Mouse (Mus musculus): ENCODE measurements around the gene 1600014C10Rik. TPM values are rescaled to one million over a fixed set of nuclear protein-coding genes. Genes with fewer than 3 reads are reported as not detected.

The 1600014C10Rik gene
- polyA plus RNA-seq, 1 experiment from 2014 or later: 16.6 TPM

DNA sequence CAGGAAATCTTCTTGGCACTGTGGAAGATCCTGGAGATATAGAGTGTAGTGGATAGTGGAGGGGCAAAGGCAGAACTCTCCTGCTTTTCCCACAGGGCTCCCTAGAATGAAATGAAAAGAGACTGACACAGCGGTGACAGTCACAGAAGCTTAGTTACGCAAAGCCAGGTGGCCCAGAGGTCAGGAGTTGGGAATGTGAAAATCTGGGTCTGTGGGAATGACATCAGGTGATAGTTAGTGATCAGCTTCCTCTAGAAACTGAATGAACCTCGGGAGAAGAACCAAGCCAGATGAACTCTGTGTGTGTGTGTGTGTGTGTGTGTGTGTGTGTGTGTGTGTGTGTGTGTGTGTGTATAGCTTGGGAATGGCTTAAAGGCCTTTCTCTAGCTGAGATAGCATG lies 26.0 kb downstream of the 1600014C10Rik start:
- Histone ChIP-seq H3K36me3 (ENCODE audit: control insufficient read depth, insufficient read depth, low read length) (no peaks in the 10 kb centered on the region), H3K9me3 (ENCODE audit: control insufficient read depth, low read length) (no peaks in the 10 kb centered on the region), H3K4me1 (ENCODE audit: control insufficient read depth, insufficient read depth, low read length) (peaks cover 8% of the 10 kb centered on the region; the same call in 1 of the 2 replicates), H3K4me3 (ENCODE audit: low read length) (no peak overlapping the region), H3K4me2 (ENCODE audit: low read depth, low read length) (no peak overlapping the region), H3K27me3 (replicated peaks; ENCODE audit: control insufficient read depth, insufficient read depth, low read length) (no peaks in the 10 kb centered on the region), H3K9ac (ENCODE audit: low read depth, low read length) (no peak overlapping the region), H3K27ac (ENCODE audit: low read length) (no peak overlapping the region)
- WGBS: 66% methylated on average over 3 of the region's 3 CpGs
- ATAC-seq: no peak

DNA sequence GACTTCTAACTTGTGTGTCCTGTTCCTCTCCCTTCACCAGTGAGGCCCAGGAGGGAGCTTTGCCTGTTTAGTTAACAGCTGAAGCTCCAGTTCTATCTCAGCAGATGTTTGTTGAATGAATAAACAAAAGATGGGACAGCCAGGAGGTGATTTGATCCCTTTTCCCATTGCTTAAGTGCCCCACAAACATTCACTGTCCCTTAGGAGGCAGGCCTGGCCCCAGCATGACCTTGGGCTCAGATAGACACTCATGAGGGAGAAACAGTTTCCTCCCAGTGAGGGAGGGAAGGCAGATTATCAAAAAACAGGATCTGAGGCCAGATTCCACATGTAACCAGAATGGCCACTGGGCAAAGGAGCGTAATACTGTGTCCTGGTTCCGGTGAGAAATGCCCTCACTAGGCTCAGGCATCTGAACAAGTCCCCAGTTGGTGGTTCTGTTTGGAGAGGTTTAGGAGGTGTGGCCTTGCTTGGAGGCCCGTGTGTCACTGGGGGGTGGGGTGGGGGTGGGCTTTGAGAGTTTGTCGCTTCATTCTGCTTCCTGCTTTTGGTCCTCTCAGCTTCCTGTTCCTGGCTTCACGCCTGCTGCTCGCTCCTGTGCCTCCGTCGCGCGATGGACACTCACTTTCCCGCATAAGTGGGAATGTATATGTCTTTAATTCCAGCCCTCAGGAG lies 26.6 kb downstream of the 1600014C10Rik start:
- peaks cover 8% of the 10 kb centered on the region; the same call in 1 of the 2 replicates for H3K4me1 ChIP-seq (ENCODE audit: control insufficient read depth, insufficient read depth, low read length)
- H3K36me3 ChIP-seq (ENCODE audit: control insufficient read depth, insufficient read depth, low read length): no peaks in the 10 kb centered on the region
- H3K27ac ChIP-seq (ENCODE audit: low read length): peak overlapping the region; percentile 13; the same call in 1 of the 2 replicates
- peak; percentile 48; the same call in 1 of the 2 replicates for ATAC-seq
- no peak overlapping the region for H3K4me2 ChIP-seq (ENCODE audit: low read depth, low read length)
- H3K27me3 ChIP-seq (replicated peaks; ENCODE audit: control insufficient read depth, insufficient read depth, low read length): no peaks in the 10 kb centered on the region
- no peak overlapping the region for H3K4me3 ChIP-seq (ENCODE audit: low read length)
- no peak overlapping the region for H3K9ac ChIP-seq (ENCODE audit: low read depth, low read length)
- 57% methylated on average over 11 of the region's 11 CpGs for WGBS
- H3K9me3 ChIP-seq (ENCODE audit: control insufficient read depth, low read length): no peaks in the 10 kb centered on the region

DNA sequence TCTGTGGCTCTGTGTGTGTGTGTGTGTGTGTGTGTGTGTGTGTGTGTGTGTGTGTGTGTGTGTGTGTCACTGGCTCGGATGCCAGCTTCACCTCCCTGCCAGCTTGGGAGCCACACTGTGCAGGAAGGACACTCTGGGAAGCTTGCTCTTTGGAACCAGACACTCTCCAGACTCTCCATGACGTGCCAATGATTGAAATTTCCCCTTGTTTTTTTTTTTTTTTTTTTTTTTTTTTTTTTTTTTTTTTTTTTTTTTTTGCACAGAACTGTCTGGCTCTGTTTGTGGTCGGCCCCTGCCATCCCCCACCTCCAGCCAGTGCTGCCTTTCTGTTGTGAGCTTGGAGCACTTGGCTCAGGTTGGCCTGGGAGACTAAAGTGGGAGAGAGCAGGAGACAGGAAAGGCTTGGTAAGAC lies 29.6 kb downstream of the 1600014C10Rik start:
- 23% methylated on average over 3 of the region's 3 CpGs for WGBS
- Histone ChIP-seq H3K9ac (ENCODE audit: low read depth, low read length) (no peak overlapping the region), H3K4me3 (ENCODE audit: low read length) (no peak overlapping the region), H3K9me3 (ENCODE audit: control insufficient read depth, low read length) (no peaks in the 10 kb centered on the region), H3K27me3 (replicated peaks; ENCODE audit: control insufficient read depth, insufficient read depth, low read length) (no peaks in the 10 kb centered on the region), H3K27ac (ENCODE audit: low read length) (no peak overlapping the region), H3K36me3 (ENCODE audit: control insufficient read depth, insufficient read depth, low read length) (no peaks in the 10 kb centered on the region), H3K4me2 (ENCODE audit: low read depth, low read length) (no peak overlapping the region), H3K4me1 (ENCODE audit: control insufficient read depth, insufficient read depth, low read length) (peaks cover 8% of the 10 kb centered on the region; the same call in 1 of the 2 replicates)
- ATAC-seq: no peak

DNA sequence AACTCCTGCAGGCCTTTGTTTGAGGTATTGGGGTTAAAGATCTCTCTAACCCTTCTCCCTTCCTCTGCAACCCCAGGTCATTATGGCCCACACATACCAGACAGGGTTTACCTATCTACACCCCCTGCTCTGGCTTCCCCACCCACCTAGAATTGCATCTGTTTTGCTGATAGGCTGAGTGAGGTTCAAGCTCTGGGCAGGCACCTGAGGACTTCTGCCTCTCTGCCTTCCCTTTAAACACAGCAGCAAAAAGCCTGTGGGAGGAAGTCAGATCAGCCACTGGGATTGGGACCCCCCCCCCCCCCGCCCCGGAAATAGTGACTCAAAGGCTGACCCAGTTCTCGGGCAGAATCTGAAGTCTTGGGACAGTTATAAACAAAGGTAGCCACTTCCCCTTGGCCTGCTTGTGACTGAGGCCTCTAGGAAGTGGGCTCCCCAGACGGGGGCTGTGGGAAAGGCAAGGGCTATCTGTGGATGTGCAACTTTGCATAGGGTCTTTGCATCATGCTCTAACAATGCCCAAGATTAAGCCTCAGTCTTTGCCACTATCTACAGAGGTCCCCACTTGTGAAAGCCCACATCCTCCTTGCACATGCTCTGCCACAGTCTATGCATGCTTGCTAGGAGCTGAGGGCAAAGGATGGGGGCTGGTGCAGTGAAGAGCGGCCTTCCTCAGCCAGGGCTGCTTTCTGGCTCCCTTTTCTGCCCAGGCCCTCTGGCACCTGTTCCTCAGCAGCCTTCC lies 31.6 kb downstream of the 1600014C10Rik start:
- H3K27ac ChIP-seq (ENCODE audit: low read length): no peak overlapping the region
- H3K4me1 ChIP-seq (ENCODE audit: control insufficient read depth, insufficient read depth, low read length): peaks cover 4% of the 10 kb centered on the region; the same call in 1 of the 2 replicates
- no peak overlapping the region for H3K4me2 ChIP-seq (ENCODE audit: low read depth, low read length)
- H3K36me3 ChIP-seq (ENCODE audit: control insufficient read depth, insufficient read depth, low read length): no peaks in the 10 kb centered on the region
- no peaks in the 10 kb centered on the region for H3K27me3 ChIP-seq (replicated peaks; ENCODE audit: control insufficient read depth, insufficient read depth, low read length)
- no peak for ATAC-seq
- no peak overlapping the region for H3K4me3 ChIP-seq (ENCODE audit: low read length)
- H3K9me3 ChIP-seq (ENCODE audit: control insufficient read depth, low read length): no peaks in the 10 kb centered on the region
- no peak overlapping the region for H3K9ac ChIP-seq (ENCODE audit: low read depth, low read length)
- WGBS: 64% methylated on average over 5 of the region's 5 CpGs

DNA sequence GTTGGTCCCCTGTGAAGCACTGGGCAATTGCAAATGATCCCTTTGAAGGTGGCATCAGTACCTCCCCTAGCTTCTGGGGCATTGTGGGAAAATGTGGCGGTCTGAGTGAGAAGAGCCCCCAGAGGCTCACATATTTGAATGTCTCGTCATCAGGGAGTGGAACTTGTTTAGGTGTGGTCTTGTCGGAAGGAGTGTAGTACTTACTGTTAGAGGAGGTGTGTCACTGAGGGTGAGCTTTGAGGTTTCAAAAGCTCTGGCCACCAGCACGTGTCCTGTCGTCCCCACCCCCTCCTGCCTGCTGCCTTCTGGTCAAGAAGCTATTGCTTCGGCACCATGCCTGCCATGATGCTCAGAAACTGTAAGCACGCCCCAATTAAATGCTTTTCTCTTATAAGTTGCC lies 32.3 kb downstream of the 1600014C10Rik start:
- WGBS: 69% methylated on average over 7 of the region's 7 CpGs
- H3K4me1 ChIP-seq (ENCODE audit: control insufficient read depth, insufficient read depth, low read length): no peaks in the 10 kb centered on the region
- no peaks in the 10 kb centered on the region for H3K27me3 ChIP-seq (replicated peaks; ENCODE audit: control insufficient read depth, insufficient read depth, low read length)
- H3K27ac ChIP-seq (ENCODE audit: low read length): no peak overlapping the region
- H3K4me2 ChIP-seq (ENCODE audit: low read depth, low read length): no peak overlapping the region
- no peak overlapping the region for H3K9ac ChIP-seq (ENCODE audit: low read depth, low read length)
- H3K36me3 ChIP-seq (ENCODE audit: control insufficient read depth, insufficient read depth, low read length): no peaks in the 10 kb centered on the region
- no peak for ATAC-seq
- H3K4me3 ChIP-seq (ENCODE audit: low read length): no peak overlapping the region
- H3K9me3 ChIP-seq (ENCODE audit: control insufficient read depth, low read length): no peaks in the 10 kb centered on the region

DNA sequence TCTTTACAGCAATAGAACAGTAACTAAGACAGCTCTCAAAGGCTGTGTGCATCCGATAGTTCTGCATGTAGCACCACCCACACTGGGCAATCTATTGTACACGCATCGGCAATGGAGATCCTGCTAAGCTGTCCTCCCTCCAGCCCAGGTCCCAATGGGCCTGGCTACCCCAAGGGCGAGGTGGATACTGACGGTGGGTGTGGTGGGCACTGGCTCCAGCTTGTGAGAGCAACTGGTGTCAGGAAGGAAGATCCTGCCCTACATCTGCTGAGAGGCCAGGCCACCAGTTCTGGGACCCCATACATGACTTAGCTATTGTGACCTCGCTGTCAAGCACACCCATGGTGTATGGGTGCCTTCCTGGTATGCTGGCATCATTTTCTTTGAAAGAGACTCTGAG lies 32.7 kb downstream of the 1600014C10Rik start:
- Histone ChIP-seq H3K4me2 (ENCODE audit: low read depth, low read length) (no peak overlapping the region), H3K4me1 (ENCODE audit: control insufficient read depth, insufficient read depth, low read length) (no peaks in the 10 kb centered on the region), H3K4me3 (ENCODE audit: low read length) (no peak overlapping the region), H3K9ac (ENCODE audit: low read depth, low read length) (no peak overlapping the region), H3K9me3 (ENCODE audit: control insufficient read depth, low read length) (no peaks in the 10 kb centered on the region), H3K27ac (ENCODE audit: low read length) (no peak overlapping the region), H3K27me3 (replicated peaks; ENCODE audit: control insufficient read depth, insufficient read depth, low read length) (no peaks in the 10 kb centered on the region), H3K36me3 (ENCODE audit: control insufficient read depth, insufficient read depth, low read length) (no peaks in the 10 kb centered on the region)
- 87% methylated on average over 6 of the region's 6 CpGs for WGBS
- ATAC-seq: no peak

DNA sequence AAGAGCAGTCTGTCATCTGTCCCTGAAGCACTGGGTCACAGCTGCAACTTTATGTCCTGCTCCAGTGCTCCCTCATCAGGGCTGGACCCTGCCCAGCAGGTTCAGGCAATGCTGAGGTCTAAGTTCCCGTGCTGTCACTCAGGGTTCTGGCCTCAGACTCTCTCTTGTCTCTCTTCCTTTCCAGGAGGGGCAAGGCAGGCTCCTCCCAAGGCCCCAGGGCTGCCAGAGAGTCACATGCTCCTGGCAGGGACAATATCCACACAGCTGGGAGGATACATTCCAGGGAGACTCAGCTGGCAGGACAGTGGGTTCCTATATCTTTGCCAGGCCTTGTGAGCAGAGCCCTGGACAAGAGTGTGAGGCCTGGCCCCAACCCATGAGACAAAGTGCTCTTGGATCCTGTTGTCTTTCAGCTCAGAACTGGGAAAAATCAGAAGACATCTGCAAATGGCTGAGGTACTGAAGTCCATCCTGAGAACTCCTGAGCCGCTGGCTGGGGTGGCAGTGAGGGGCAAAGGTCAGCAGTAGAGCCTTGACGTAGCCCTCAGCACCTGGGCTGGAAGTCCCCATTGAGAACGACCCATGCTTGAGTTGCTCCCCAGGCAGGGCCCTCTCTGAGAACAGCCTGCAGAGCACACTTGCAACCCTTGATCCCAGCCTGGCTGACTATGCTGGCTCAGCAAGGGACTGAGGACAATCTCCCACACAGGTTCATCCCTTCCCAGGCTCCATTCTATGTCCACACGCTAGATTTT lies 34.6 kb downstream of the 1600014C10Rik start:
- no peaks in the 10 kb centered on the region for H3K36me3 ChIP-seq (ENCODE audit: control insufficient read depth, insufficient read depth, low read length)
- no peaks in the 10 kb centered on the region for H3K27me3 ChIP-seq (replicated peaks; ENCODE audit: control insufficient read depth, insufficient read depth, low read length)
- no peaks in the 10 kb centered on the region for H3K4me1 ChIP-seq (ENCODE audit: control insufficient read depth, insufficient read depth, low read length)
- H3K4me2 ChIP-seq (ENCODE audit: low read depth, low read length): no peak overlapping the region
- H3K4me3 ChIP-seq (ENCODE audit: low read length): no peak overlapping the region
- H3K9ac ChIP-seq (ENCODE audit: low read depth, low read length): 0 out of 2 replicates have a peak overlapping the region, but pooled peaks have one; percentile 14
- 44% methylated on average over 5 of the region's 5 CpGs for WGBS
- ATAC-seq: peak; percentile 95
- H3K27ac ChIP-seq (ENCODE audit: low read length): peak overlapping the region; percentile 78
- no peaks in the 10 kb centered on the region for H3K9me3 ChIP-seq (ENCODE audit: control insufficient read depth, low read length)

DNA sequence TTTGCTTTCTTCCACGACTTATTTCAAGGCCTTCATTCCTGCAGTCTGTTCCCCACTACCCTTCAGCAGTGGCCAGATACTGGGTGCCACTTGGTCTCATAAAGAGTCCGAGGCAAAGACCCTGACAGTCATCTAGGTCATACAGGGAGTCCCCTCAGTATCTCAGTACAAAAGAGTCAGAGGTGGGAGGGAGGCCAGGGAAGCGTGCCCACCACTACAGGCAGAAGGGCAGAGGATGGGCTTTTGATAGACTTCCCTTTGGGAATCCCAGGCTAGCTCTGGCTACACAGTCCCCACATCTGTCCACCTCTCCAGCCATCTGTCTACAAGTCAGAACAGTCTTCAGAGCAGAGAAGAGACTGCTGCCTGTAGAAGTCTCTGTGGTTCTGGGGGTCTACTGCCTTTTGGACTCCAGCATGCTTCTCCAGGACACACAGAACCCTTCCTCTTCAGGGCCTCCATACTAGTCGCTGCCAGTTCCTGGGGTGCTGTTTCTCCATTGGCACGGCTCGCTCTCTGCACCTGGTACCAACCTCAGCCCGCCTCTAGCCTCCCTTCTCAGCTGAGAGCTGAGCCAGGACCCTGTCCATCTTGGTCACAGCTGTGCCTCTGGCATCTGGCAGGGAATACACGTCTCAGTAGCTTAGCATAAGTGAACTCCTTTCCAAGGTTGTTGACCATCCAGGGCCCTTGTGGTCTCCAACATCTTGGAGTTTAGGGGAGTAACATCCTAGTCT lies 35.8 kb downstream of the 1600014C10Rik start:
- Histone ChIP-seq H3K9me3 (ENCODE audit: control insufficient read depth, low read length) (no peaks in the 10 kb centered on the region), H3K9ac (ENCODE audit: low read depth, low read length) (no peak overlapping the region), H3K27ac (ENCODE audit: low read length) (peak overlapping the region; percentile 1; the same call in 1 of the 2 replicates), H3K4me3 (ENCODE audit: low read length) (no peak overlapping the region), H3K4me2 (ENCODE audit: low read depth, low read length) (no peak overlapping the region), H3K27me3 (replicated peaks; ENCODE audit: control insufficient read depth, insufficient read depth, low read length) (no peaks in the 10 kb centered on the region), H3K4me1 (ENCODE audit: control insufficient read depth, insufficient read depth, low read length) (no peaks in the 10 kb centered on the region), H3K36me3 (ENCODE audit: control insufficient read depth, insufficient read depth, low read length) (no peaks in the 10 kb centered on the region)
- 79% methylated on average over 8 of the region's 8 CpGs for WGBS
- ATAC-seq: no peak

DNA sequence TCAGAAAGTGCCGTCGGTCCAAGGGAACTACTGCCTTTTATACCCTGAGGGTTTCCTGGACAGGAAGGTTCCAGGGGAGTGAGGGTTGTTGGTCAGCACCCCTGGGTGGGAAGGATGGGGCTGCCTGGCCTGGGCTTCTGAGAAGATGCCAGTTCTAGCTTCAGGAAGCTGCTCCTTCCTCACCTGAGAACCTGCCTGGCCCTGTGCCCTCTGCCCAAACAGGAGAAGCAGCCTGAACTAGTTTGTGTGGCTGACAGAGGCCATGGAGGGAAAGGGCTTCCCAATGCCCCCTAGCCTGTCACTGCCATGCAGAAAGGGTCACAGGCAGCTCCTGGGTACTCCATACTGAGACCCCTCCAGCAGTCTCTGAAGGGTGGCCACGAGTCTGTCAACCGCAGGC lies 36.5 kb downstream of the 1600014C10Rik start:
- ATAC-seq: no peak
- no peaks in the 10 kb centered on the region for H3K36me3 ChIP-seq (ENCODE audit: control insufficient read depth, insufficient read depth, low read length)
- H3K4me3 ChIP-seq (ENCODE audit: low read length): no peak overlapping the region
- no peak overlapping the region for H3K27ac ChIP-seq (ENCODE audit: low read length)
- H3K9ac ChIP-seq (ENCODE audit: low read depth, low read length): no peak overlapping the region
- H3K4me2 ChIP-seq (ENCODE audit: low read depth, low read length): no peak overlapping the region
- WGBS: 87% methylated on average over 4 of the region's 4 CpGs
- H3K9me3 ChIP-seq (ENCODE audit: control insufficient read depth, low read length): no peaks in the 10 kb centered on the region
- no peaks in the 10 kb centered on the region for H3K27me3 ChIP-seq (replicated peaks; ENCODE audit: control insufficient read depth, insufficient read depth, low read length)
- H3K4me1 ChIP-seq (ENCODE audit: control insufficient read depth, insufficient read depth, low read length): no peaks in the 10 kb centered on the region
